Mouse (Mus musculus) lung, postnatal 0 days (tissue): ENCODE data around the gene Prdm16.

Experiments
- CTCF ChIP-seq: IDR thresholded peaks from 2 replicates; pipeline ENCODE4 v1.5.1; 2016; ENCODE audit warnings: antibody characterized with exemption, mild to moderate bottlenecking
- EP300 ChIP-seq: IDR thresholded peaks from 2 replicates; pipeline ENCODE4 v1.6.1; 2016; ENCODE audit warnings: antibody characterized with exemption, mild to moderate bottlenecking, control low read depth

GRCm38 (mm10) chr4:154313622-154313967 lies 323.1 kb downstream of the Prdm16 start:
- no peak for TF ChIP-seq CTCF
- TF ChIP-seq EP300, result no peak
